Mouse (Mus musculus) Patski (cell line): ENCODE data around the gene Gm10217. TPM values are rescaled to one million over a fixed set of nuclear protein-coding genes. Genes with fewer than 3 reads are reported as not detected.

ENCODE experiments used
- ATAC-seq: fragments of 100-300 bp; one replicate; pipeline ENCODE4 v1.8.0; 2021
- CTCF ChIA-PET: fragments of 350-600 bp; sonication (Branson Sonifier 250); formaldehyde crosslinking; loops from one replicate; lab custom pipeline; 2022; ENCODE audit warnings: inconsistent platforms; lab: Charles Lee
- POLR2A ChIA-PET: fragments of 350-600 bp; sonication (Branson Sonifier 250); formaldehyde crosslinking; loops from one replicate; lab custom pipeline; 2022; ENCODE audit warnings: antibody characterized with exemption, inconsistent platforms; lab: Charles Lee
- DNase-seq: peaks from one replicate; pipeline ENCODE4 v3.0.0-alpha.2; 2011; ENCODE audit warnings: low read depth, low spot score
- H3K27me3 ChIP-seq: fragments of 371-371 bp; one replicate; pipeline ENCODE4 v1.5.1; 2021
- CTCF ChIP-seq: fragments of 100-300 bp; IDR thresholded peaks from one replicate; pipeline ENCODE4 v1.5.1; 2021
- in situ Hi-C: fragments of 300-500 bp; cut with MboI; formaldehyde crosslinking; loops from 3 replicates; pipeline ENCODE4 v1.11.1; 2018; ENCODE audit warnings: low pct_unique_long_range_greater_than_20kb, mixed read lengths
- polyA plus RNA-seq: library from polyadenylated mRNA; unstranded; gene quantifications from one replicate; pipeline ENCODE4 v1.2.3, GENCODE M21; 2021

The Gm10217 gene
- not detected for polyA plus RNA-seq

GRCm38 (mm10) chr8:9863951-9864350 is at the start of gene Gm10217:
Gene Gm10217 (plus strand): TSS chr8:9864251.
- CTCF ChIA-PET: no interaction called here
- TF ChIP-seq CTCF: no peak
- POLR2A ChIA-PET: no interaction called here
- in situ Hi-C loops: no loop called here
- ATAC-seq (no peak), DNase-seq (no peak)
- H3K27me3 ChIP-seq: peaks cover 14% of the 10 kb centered on the region

GRCm38 (mm10) chr8:9824770-9825169 is 39.3 kb upstream of the Gm10217 start:
- POLR2A ChIA-PET: no interaction called here

GRCm38 (mm10) chr8:9840257-9840656 is 23.8 kb upstream of the Gm10217 start:
- TF ChIP-seq CTCF: no peak
- POLR2A ChIA-PET: interaction anchor here (0.6 kb wide), 1 partner anchor 19 kb away, joined by 3 read pairs; no protein-coding TSS in a partner anchor
- in situ Hi-C loops: no loop called here
- no peak for DNase-seq
- peaks cover 13% of the 10 kb centered on the region for H3K27me3 ChIP-seq
- CTCF ChIA-PET: no interaction called here
- no peak for ATAC-seq

More at GRCm38 (mm10) chr8:9824770-9825169, 39.3 kb upstream of the Gm10217 start:
- no peak for TF ChIP-seq CTCF
- in situ Hi-C loops: no loop called here
- CTCF ChIA-PET: no interaction called here
- ATAC-seq (no peak), DNase-seq (no peak)
- no peaks in the 10 kb centered on the region for H3K27me3 ChIP-seq

- in situ Hi-C loops: no loop called here
- CTCF ChIA-PET: no interaction called here
- no peak for TF ChIP-seq CTCF
- peaks cover 18% of the 10 kb centered on the region for H3K27me3 ChIP-seq
- no peak for DNase-seq
- no peak for ATAC-seq
- POLR2A ChIA-PET: no interaction called here
Measured at GRCm38 (mm10) chr8:9859286-9859685, 4.8 kb upstream of the Gm10217 start.

- in situ Hi-C loops: no loop called here
- ATAC-seq: no peak
- no peak for TF ChIP-seq CTCF
- no peak for DNase-seq
- peaks cover 14% of the 10 kb centered on the region for H3K27me3 ChIP-seq
- CTCF ChIA-PET: no interaction called here
- POLR2A ChIA-PET: no interaction called here
Measured at GRCm38 (mm10) chr8:9860539-9861203, 3.4 kb upstream of the Gm10217 start.

- peaks cover 10% of the 10 kb centered on the region for H3K27me3 ChIP-seq
- no peak for TF ChIP-seq CTCF
- ChIA-PET CTCF (no interaction called here), POLR2A (no interaction called here)
- DNase-seq: no peak
- in situ Hi-C loops: no loop called here
- no peak for ATAC-seq
Measured at GRCm38 (mm10) chr8:9865150-9865549, 1.1 kb downstream of the Gm10217 start.

- CTCF ChIA-PET: no interaction called here
- peaks cover 4% of the 10 kb centered on the region for H3K27me3 ChIP-seq
- in situ Hi-C loops: no loop called here
- POLR2A ChIA-PET: no interaction called here
- no peak for ATAC-seq
- no peak for TF ChIP-seq CTCF
- no peak for DNase-seq
Measured at GRCm38 (mm10) chr8:9868094-9868493, 4.0 kb downstream of the Gm10217 start.

- no peak for TF ChIP-seq CTCF
- ChIA-PET POLR2A (no interaction called here), CTCF (no interaction called here)
- ATAC-seq (no peak), DNase-seq (no peak)
- H3K27me3 ChIP-seq: peaks cover 27% of the 10 kb centered on the region
- in situ Hi-C loops: no loop called here
Measured at GRCm38 (mm10) chr8:9876241-9876640, 12.2 kb downstream of the Gm10217 start.

- in situ Hi-C loops: no loop called here
- CTCF ChIA-PET: interaction anchor here (1.0 kb wide), 1 partner anchor 61 kb away, joined by 3 read pairs; no protein-coding TSS in a partner anchor
- ATAC-seq (no peak), DNase-seq (no peak)
- POLR2A ChIA-PET: no interaction called here
- no peak for TF ChIP-seq CTCF
- peaks cover 24% of the 10 kb centered on the region for H3K27me3 ChIP-seq
Measured at GRCm38 (mm10) chr8:9879921-9880320, 15.9 kb downstream of the Gm10217 start.

GRCm38 (mm10) chr8:9886714-9887113 is 22.7 kb downstream of the Gm10217 start:
- CTCF ChIA-PET: no interaction called here
- in situ Hi-C loops: no loop called here
- H3K27me3 ChIP-seq: peaks cover 35% of the 10 kb centered on the region
- POLR2A ChIA-PET: no interaction called here
- ATAC-seq: no peak
- DNase-seq: no peak
- no peak for TF ChIP-seq CTCF

GRCm38 (mm10) chr8:9899199-9899598 is 35.1 kb downstream of the Gm10217 start:
- in situ Hi-C loops: no loop called here
- POLR2A ChIA-PET: no interaction called here
- no peak for DNase-seq
- CTCF ChIA-PET: no interaction called here
- TF ChIP-seq CTCF: no peak
- peaks cover 3% of the 10 kb centered on the region for H3K27me3 ChIP-seq
- ATAC-seq: no peak

- peaks cover 3% of the 10 kb centered on the region for H3K27me3 ChIP-seq
- ChIA-PET POLR2A (no interaction called here), CTCF (no interaction called here)
- in situ Hi-C loops: no loop called here
- TF ChIP-seq CTCF: no peak
- DNase-seq (no peak), ATAC-seq (no peak)
Measured at GRCm38 (mm10) chr8:9899673-9900072, 35.6 kb downstream of the Gm10217 start.

Other genes with a start within 250 kb of the Gm10217 start
- gene Fam155a, start 93.1 kb upstream of the Gm10217 start, polyA plus RNA-seq: not detected
- gene Lig4, start 113.4 kb downstream of the Gm10217 start, polyA plus RNA-seq: 9.2 TPM
- gene Abhd13, start 113.5 kb downstream of the Gm10217 start, polyA plus RNA-seq: 23.0 TPM
- gene Tnfsf13b, start 142.2 kb downstream of the Gm10217 start, polyA plus RNA-seq: 0.21 TPM